Mouse (Mus musculus) myocyte (in vitro differentiated cells): ENCODE results near the gene Tead2.

Source experiments
- POLR2A ChIP-seq: IDR thresholded peaks from one replicate; pipeline ENCODE4 v1.6.1; 2011; ENCODE audit warnings: low read depth, mild to moderate bottlenecking, control low read depth, moderate library complexity; ENCODE audit not compliant: insufficient read length
- POLR2AphosphoS2 ChIP-seq: IDR thresholded peaks from one replicate; pipeline ENCODE4 v1.6.1; 2011; ENCODE audit warnings: low read depth, control low read depth; ENCODE audit not compliant: insufficient read length

GRCm38 (mm10) chr7:45174567-45175280 is 40.8 kb upstream of the Tead2 start:
- no peak for TF ChIP-seq POLR2AphosphoS2
- TF ChIP-seq POLR2A, result no peak
